Mouse (Mus musculus) lung, embryonic 16.5 days (tissue): ENCODE data around the gene Tsga10. TPM values are rescaled to one million over a fixed set of nuclear protein-coding genes. Genes with fewer than 3 reads are reported as not detected.
"Not testable (repeated sequence)": the region's sequence is repeated elsewhere in the genome, so short reads cannot be mapped to it uniquely, and the experiment has no call there.

ENCODE experiments used
- ATAC-seq: fragments of 200-750 bp; cut with Nextera tagmentation; 2 replicates; pipeline ENCODE4 v1.8.0; 2017; ENCODE audit warnings: low read depth, mild to moderate bottlenecking, moderate library complexity
- H3K27ac ChIP-seq: fragments of 300-500 bp; sonication (generic); 2 replicates; pipeline ENCODE4 v1.5.1; 2014; ENCODE audit warnings: mild to moderate bottlenecking, control low read depth, low read length
- H3K27me3 ChIP-seq: fragments of 300-500 bp; sonication (generic); 2 replicates; pipeline ENCODE4 v1.6.1; 2014; ENCODE audit warnings: low read depth, low read length, mixed read lengths; ENCODE audit not compliant: control insufficient read depth, insufficient read depth
- H3K36me3 ChIP-seq: fragments of 300-500 bp; sonication (generic); 2 replicates; pipeline ENCODE4 v1.6.1; 2014; ENCODE audit warnings: low read length; ENCODE audit not compliant: control insufficient read depth, insufficient read depth
- H3K4me1 ChIP-seq: fragments of 300-500 bp; sonication (generic); replicated peaks from 2 replicates; pipeline ENCODE4 v1.6.1; 2014; ENCODE audit warnings: low read length, mixed read lengths; ENCODE audit not compliant: control insufficient read depth, insufficient read depth
- H3K4me2 ChIP-seq: fragments of 300-500 bp; sonication (generic); 2 replicates; pipeline ENCODE4 v1.6.1; 2014; ENCODE audit warnings: low read depth, low read length, control low read depth
- H3K4me3 ChIP-seq: fragments of 300-500 bp; sonication (generic); 2 replicates; pipeline ENCODE4 v1.5.1; 2014; ENCODE audit warnings: mild to moderate bottlenecking, low read length, control low read depth
- H3K9ac ChIP-seq: fragments of 300-500 bp; sonication (generic); 2 replicates; pipeline ENCODE4 v1.6.1; 2014; ENCODE audit warnings: low read length, control low read depth
- H3K9me3 ChIP-seq: fragments of 300-500 bp; sonication (generic); 2 replicates; pipeline ENCODE4 v1.6.1; 2016; ENCODE audit warnings: low read length; ENCODE audit not compliant: control insufficient read depth
- WGBS: fragments of 180-500 bp; shearing (Covaris S2); extraction: QIAGEN DNeasy Blood & Tissue Kit; methylation state at CpG from one replicate; pipeline ENCODE4 v1.1.7; 2014; 5-methylcytosine and 5-hydroxymethylcytosine counted together
- polyA plus RNA-seq: library from polyadenylated mRNA; unstranded; fragments of >200 nt; fragmentation: Nextera tagmentation; extraction: Ambion mirVana; gene quantifications from 2 replicates; pipeline ENCODE4 v1.2.1, GENCODE M21; 2015

The Tsga10 gene
- polyA plus RNA-seq, 1 experiment from 2014 or later, result 8.2 TPM

DNA sequence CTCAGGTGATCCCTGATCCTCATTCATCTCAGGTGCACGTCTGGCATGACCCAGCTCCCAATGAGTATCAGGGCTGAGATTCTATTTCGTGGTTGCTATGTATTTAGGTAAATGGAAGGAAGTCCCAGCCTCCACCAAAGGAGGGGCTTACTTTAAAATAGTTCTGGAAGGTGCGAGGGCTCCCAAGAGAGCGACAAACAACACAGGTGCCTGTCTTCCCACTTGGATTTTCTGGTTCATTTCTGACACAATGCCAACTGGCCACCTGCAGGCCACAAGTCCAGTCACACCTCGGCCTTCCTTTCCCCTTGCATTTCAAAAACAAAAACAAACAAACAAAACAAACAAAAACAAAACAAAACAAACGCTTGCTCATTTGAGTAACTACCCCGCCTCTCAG, 147.7 kb downstream of the Tsga10 start:
- peaks cover 3% of the 10 kb centered on the region; the same call in 1 of the 2 replicates for H3K27me3 ChIP-seq
- peak overlapping the region; percentile 56; the same call in 1 of the 2 replicates for H3K27ac ChIP-seq
- ATAC-seq, result no peak
- peak overlapping the region; percentile 66 for H3K4me3 ChIP-seq
- no peaks in the 10 kb centered on the region for H3K36me3 ChIP-seq
- no peaks in the 10 kb centered on the region; the same call in 1 of the 2 replicates for H3K4me1 ChIP-seq
- 35% methylated on average over 7 of the region's 7 CpGs for WGBS
- H3K9ac ChIP-seq, result no peak overlapping the region; the same call in 1 of the 2 replicates
- peak overlapping the region; percentile 88 for H3K4me2 ChIP-seq
- H3K9me3 ChIP-seq, result no peaks in the 10 kb centered on the region

DNA sequence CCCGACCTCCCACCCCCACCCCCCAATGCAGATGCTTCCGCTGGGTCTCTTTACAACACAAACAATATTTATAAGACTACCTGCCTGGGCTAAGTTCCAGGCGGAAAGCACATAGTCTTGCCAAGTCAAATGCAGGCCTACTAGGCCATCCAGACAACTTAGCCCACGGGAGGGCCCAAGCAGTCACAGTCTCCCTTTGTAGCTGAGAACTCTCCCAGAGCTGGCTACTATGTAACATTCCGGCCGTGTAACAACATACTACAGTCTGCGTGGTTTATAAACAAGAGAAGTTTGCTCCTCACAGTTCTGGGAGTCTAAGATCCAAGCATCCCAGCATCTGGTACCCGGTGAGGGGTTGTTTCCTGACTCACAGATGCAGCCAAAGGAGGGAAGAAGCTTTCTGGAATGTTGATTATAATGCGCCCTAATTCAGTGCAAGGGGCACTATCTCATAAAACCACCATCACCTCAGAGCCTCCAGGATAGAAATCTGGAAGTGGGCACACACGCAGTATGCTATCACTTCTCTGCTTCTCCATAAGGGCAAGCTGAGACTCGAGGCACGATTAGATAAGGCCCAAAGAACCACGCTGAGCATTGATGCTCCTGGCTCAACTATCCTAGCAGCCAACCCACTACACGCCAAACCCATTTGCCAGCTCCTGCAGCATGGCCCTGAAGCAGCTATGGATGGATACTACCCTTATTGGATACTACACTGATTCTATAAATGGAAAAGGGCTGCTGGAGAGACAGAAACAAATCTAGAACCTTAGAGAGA, 148.6 kb downstream of the Tsga10 start:
- H3K27ac ChIP-seq, result no peak overlapping the region
- ATAC-seq, result no peak
- H3K4me2 ChIP-seq, result no peak overlapping the region
- peaks cover 3% of the 10 kb centered on the region; the same call in 1 of the 2 replicates for H3K27me3 ChIP-seq
- H3K9me3 ChIP-seq, result no peaks in the 10 kb centered on the region
- H3K4me3 ChIP-seq, result no peak overlapping the region
- 66% methylated on average over 14 of the region's 14 CpGs for WGBS
- no peak overlapping the region for H3K9ac ChIP-seq
- no peaks in the 10 kb centered on the region; the same call in 1 of the 2 replicates for H3K4me1 ChIP-seq
- H3K36me3 ChIP-seq, result no peaks in the 10 kb centered on the region

DNA sequence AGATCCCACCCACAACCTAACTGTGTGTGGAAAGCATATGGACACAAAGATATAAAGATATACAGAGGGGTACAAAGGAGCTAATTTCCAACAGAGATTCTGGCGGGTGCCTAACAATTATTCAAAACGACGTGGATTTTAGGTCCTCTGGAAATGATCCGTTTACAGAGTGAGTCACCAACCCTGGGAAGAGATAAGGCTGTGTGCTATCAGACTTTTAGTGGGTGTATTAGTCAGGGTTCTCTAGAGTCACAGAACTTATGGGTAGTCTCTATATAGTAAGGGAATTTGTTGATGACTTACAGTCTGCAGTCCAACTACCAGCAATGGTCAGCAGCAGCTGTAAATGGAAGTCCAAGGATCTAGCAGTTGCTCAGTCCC, 153.9 kb downstream of the Tsga10 start:
- H3K9ac ChIP-seq, ATAC-seq, H3K27me3 ChIP-seq, H3K27ac ChIP-seq, H3K4me1 ChIP-seq, H3K9me3 ChIP-seq, H3K4me2 ChIP-seq, H3K4me3 ChIP-seq, H3K36me3 ChIP-seq: not testable (repeated sequence)
- 40% methylated on average over 4 of the region's 4 CpGs for WGBS

DNA sequence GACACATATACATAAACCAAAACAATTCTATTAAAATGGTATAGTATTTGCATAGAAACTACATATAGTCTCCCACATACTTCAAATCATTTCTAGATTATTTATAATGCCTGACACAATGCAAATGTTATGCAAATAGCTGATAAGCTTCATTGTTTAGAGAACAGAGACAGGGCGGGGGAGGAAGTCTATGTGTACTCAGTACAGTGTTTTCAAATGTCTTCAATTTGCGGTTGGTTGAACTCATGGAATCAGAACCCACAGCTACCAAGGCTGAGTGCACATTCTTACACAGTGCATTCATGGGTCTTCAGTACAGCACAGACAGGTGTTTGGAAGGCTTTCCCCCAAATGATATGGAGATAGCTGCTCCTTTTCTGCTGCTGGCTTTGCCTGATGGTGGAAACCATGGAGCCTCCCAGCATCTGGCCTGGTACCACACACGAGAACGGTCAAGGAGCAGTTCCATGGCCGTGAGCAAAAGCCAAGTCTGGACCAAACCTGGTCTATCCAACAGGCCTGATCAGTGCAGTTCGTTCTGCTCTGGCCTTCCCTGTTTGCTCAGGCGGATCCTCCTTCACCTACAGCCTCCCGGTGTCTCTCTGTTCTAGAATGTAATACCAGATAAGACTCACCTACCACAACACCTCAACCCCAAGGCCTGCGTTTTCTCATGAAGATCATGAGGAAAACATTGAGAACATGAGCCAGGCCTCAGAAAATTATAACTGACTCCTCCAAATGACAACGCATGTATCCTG, 154.5 kb downstream of the Tsga10 start:
- no peak overlapping the region for H3K4me2 ChIP-seq
- whole genome bisulfite sequencing, result 82% methylated on average over 10 of the region's 10 CpGs
- H3K27me3 ChIP-seq, result no peaks in the 10 kb centered on the region
- H3K4me1 ChIP-seq, result no peaks in the 10 kb centered on the region
- H3K27ac ChIP-seq, result no peak overlapping the region
- ATAC-seq, result no peak
- H3K36me3 ChIP-seq, result no peaks in the 10 kb centered on the region
- H3K9ac ChIP-seq, result no peak overlapping the region
- no peaks in the 10 kb centered on the region for H3K9me3 ChIP-seq
- H3K4me3 ChIP-seq, result no peak overlapping the region

DNA sequence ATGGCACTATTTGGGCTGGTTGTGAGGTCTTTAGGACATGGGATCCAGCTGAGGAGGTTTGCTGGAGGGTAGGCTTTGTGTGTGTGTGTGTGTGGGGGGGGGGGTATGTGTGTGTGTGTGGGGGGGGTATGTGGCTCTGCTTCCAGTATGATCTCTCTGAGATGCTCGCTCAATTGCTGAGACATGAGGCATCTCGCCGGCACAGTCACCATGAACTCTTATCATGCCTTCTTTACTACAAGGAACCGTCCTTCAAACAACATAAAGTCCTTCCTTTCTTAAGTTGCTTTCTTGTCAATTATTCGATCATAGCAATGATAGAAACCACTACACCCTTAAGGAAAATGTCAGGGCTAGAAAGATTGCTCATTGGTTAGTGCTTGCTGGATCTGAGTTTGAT, 155.1 kb downstream of the Tsga10 start:
- no peak overlapping the region for H3K9ac ChIP-seq
- H3K9me3 ChIP-seq, result no peaks in the 10 kb centered on the region
- no peak overlapping the region for H3K4me3 ChIP-seq
- H3K36me3 ChIP-seq, result no peaks in the 10 kb centered on the region
- H3K4me2 ChIP-seq, result no peak overlapping the region
- no peak overlapping the region for H3K27ac ChIP-seq
- no peaks in the 10 kb centered on the region for H3K27me3 ChIP-seq
- 93% methylated on average over 5 of the region's 5 CpGs for WGBS
- ATAC-seq, result no peak
- no peaks in the 10 kb centered on the region for H3K4me1 ChIP-seq

DNA sequence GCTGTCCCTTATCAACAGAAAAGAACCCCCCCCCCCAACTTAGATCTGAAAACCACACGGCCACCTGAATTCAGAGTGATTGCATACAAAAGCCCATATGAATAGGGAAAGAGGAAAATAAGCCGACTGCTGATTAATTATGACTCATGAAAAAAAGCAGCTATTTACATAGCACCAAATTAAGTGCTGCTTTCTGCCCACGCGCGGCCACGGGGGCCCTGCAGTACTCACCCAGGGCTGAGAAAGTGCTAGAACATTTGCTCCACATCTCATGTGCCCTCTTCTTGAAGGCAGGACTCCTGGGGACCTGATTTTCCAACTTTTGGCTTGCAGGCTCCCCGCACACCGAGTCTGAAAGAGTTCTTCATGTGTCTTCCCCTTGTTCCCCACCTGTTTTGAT, 156.5 kb downstream of the Tsga10 start:
- Histone ChIP-seq H3K4me1 (no peaks in the 10 kb centered on the region), H3K9ac (no peak overlapping the region), H3K4me3 (no peak overlapping the region), H3K4me2 (no peak overlapping the region), H3K9me3 (no peaks in the 10 kb centered on the region), H3K27me3 (no peaks in the 10 kb centered on the region), H3K36me3 (no peaks in the 10 kb centered on the region), H3K27ac (no peak overlapping the region)
- 57% methylated on average over 8 of the region's 8 CpGs for WGBS
- no peak for ATAC-seq

DNA sequence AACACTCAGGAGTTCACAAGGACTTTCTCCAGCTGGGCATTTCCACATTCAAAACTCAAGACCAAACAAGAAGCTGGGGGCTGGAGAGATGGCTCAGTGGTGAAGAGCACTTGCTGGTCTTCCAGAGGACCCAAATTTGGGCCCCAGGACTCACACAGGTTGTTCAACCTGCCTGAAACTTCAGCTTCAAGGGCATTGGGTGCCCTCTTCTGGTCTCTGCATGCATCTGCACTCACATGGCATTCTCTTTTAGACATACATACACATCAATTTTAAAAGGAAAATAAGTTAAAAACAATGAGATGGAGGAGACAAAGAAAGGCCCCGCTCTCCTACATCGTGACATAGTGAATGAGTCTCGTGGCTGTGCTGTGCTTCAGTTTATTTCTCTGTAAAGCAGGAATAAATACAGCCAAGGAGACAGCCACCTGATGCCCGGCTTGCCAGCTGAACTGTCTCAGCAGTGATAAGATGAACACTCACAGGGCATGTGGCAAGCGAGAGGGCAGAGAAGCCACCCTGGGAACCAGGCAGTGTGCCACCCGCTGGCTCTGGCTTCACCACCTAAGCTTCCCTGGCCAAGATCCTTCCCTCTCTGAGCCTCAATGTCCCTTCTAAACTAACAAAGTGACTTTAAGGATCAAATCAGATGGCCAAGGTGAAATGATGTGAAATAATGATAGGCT, 157.8 kb downstream of the Tsga10 start:
- no peak overlapping the region for H3K4me3 ChIP-seq
- 85% methylated on average over 6 of the region's 6 CpGs for WGBS
- ATAC-seq, result no peak

More for the DNA sequence above, 157.8 kb downstream of the Tsga10 start:
- no peak overlapping the region for H3K27ac ChIP-seq
- no peaks in the 10 kb centered on the region for H3K27me3 ChIP-seq
- no peaks in the 10 kb centered on the region for H3K9me3 ChIP-seq
- no peak overlapping the region for H3K9ac ChIP-seq
- no peaks in the 10 kb centered on the region for H3K4me1 ChIP-seq
- no peaks in the 10 kb centered on the region for H3K36me3 ChIP-seq
- H3K4me2 ChIP-seq, result no peak overlapping the region
